Mouse (Mus musculus): ENCODE results near the gene Setd3.
A peak's percentile ranks its signal among the peaks of the same experiment; 100 is the strongest.

The Setd3 gene

DNA sequence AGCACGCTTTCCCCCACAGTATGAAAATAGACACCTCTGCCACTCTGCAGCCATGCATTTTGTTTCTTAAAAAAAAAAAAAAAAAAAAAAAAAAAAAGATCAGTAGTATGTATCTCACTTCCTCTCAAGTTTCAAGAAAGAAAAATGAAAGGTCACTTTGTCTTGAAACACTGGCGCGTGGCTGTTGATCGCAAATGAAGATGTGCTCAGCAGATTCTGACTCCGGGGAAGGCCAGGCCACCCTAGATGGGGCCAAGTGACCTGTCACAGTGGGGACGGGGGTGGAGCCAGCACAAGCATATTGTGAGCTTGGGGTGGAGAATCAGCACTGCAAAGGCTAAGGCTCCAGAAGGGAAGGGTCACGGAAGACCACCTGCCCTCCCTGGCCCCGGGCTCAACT lies 24.8 kb upstream of the Setd3 start:
- no peak for DNase-seq (ENCODE audit: low spot score in 2 of 2)

DNA sequence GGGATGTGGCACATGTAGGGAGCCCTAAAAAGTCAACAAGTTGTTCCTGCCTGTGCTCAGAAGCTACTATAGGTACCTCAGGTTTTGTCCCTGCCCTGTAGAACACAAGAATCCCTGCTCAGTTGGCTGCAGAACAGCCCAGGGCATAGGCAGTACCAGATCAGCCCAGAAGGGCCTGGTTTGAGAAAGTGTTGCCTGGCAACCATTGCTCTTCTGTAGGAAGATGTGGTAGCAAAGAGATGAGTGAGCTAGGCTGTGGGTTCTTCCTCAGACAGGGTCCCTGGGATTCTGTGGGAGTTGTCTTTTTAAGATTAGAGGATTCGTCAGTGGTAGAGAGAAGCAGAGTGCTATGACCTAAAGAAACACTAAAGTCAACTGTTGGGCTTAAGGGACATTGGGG lies 21.0 kb upstream of the Setd3 start:
- DNase-seq (ENCODE audit: low spot score in 2 of 2), result no peak

DNA sequence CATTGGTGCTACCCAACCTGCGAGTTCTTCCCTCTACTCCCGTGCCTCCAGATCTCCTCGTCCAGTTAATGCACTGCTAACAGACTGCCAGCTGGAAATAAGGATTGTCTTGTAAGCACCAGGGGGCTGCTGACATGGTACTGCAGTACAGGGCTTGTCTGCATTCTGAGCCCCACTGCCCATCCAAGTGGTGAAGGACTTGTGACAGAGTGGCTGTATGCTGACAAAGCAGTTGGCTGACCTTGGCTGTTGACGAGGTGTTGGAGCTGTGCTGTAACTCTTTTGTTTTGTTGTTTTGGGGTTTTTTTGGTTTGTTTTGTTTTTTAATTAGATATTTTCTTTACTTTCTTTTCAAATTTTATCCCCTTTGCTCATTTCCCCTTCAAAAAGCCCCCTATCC lies 19.3 kb upstream of the Setd3 start:
- no peak for DNase-seq (ENCODE audit: low spot score in 2 of 2)

DNA sequence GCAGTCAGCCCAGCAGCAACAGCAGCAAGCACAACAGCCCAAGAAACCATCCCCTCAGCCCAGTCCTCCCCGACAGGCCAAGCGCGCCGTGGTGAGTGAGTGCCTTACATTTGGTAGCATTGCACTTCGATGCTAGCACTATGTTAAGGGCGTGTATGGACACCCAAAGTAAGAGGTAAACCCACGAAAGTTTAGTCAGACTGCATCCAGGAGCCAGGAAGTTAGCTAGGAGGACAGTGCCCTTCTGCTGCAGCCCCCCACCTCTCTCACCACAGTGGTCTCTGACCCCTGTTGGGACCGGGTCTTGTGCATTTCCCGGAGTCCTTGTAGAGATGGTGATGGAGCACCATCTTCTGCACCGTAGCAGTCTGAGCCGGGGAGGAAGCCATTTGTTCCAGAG lies 16.6 kb upstream of the Setd3 start:
- no peak for DNase-seq (ENCODE audit: low spot score in 2 of 2)

DNA sequence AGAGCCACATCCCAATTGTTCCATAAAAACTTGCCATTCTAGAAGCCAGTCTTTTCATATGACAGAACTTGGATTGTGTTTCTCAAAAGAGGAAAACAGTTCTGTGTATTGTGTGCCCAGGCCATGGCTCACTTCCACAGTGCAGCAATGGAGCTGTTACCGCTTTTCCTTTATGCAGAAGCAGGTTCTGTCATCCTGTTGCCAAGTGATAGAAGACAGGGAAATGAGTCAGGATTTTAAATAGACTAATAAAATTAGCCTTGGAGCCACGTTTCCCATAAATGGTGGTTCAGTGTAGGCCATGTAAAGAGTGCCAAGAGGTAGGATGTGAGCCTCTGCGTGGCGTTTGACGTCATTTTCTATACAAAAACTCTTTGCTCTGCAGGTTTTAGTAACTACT lies 14.8 kb upstream of the Setd3 start:
- no peak for DNase-seq (ENCODE audit: low spot score in 2 of 2)

DNA sequence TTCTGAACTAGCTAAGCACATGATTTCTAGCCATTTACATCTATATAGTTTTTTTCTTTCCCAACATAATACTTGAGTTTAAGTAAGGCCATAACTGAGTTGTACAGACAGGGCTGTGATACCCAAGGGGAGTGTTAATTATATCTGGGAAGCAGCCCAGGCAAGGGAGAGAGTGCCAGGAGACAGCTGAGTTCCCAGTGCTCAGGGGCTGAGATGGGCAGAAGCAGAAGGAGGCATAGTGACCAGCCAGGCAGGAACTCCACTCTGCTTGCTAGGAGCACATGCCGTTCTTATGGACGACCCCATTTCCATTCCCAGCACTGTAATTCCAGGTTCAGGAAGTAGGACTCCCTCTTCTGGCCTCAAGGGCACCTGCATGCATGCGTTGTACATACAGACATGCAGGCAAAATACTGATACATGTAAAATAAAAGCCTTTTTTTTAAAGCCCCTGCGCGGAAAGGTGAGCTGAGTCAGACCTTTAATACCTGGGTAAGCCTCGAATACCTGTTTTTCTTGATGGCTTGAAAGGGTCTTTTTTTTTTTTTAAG lies 8.5 kb upstream of the Setd3 start:
- no peak for DNase-seq (ENCODE audit: low spot score in 2 of 2)

DNA sequence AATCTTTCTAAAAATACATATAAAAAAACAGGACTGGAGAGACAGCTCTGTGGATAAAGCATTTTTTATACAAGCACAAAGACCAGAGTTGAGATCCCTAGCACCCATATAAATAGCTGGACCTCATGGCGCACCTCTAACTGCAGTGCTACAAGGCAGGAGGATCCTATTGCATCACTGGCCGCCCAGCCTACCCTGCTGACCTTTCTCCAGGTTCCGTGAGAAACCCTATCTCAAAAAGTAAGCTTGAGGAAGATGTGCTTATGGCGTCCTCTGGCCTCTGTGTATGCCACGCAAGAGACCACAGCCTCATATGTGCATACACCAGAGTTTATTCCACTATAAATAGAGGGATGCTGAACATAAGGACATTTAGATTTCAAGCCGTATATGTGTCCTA lies 2.6 kb upstream of the Setd3 start:
- DNase-seq (ENCODE audit: low spot score in 2 of 2), result no peak

DNA sequence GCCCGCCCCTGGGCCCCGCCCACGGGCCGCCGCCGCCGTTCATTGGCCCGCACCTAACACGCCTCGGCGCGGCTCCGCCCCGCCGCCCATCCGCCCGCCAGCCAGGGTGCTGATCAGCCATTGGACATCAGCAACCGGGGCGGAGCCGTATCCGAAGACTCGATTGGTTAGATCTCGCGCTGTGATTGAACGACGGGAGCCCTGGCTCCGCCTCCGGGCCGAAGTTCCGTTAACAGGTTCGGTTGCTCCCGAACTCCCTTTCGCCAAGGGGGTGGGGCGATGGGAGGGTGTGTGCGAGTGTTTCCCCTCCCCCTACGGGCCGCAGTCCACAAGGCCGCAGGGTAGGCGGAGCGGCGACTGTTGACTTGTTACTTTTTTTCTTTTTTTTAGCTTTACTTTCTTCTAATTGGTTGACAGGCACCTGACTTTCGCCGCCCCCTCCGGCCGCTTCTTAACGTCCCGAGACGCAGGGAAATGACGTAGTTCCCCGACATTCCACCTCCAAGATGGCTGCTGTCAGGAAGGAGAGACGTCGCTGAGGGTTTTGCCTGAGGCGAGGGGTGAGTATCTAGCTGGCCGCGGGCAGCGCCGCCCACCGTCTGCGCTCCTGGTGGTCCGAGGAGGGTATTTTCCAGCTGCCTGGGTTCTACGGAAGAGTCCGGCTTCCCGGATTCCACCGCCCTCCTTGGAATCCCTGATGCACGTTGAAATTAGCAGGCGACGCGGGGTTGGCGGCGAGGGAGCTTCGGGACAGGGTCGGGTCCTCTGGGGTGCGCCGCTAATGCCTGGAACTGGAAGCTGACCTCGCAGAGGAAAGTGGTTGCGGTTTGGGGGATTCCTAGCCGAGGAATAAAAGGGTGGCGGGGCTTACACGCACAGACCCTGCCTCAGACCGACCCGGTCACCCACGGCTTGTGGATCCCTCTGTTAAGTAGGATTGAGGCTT lies 480 bp upstream of the Setd3 start, which contains the start of gene Ccnk:
Ccnk (plus strand) TSS at position 259 of the 946 bp plus-strand sequence.
- peak; percentile 99 for DNase-seq (ENCODE audit: low spot score in 2 of 2)

DNA sequence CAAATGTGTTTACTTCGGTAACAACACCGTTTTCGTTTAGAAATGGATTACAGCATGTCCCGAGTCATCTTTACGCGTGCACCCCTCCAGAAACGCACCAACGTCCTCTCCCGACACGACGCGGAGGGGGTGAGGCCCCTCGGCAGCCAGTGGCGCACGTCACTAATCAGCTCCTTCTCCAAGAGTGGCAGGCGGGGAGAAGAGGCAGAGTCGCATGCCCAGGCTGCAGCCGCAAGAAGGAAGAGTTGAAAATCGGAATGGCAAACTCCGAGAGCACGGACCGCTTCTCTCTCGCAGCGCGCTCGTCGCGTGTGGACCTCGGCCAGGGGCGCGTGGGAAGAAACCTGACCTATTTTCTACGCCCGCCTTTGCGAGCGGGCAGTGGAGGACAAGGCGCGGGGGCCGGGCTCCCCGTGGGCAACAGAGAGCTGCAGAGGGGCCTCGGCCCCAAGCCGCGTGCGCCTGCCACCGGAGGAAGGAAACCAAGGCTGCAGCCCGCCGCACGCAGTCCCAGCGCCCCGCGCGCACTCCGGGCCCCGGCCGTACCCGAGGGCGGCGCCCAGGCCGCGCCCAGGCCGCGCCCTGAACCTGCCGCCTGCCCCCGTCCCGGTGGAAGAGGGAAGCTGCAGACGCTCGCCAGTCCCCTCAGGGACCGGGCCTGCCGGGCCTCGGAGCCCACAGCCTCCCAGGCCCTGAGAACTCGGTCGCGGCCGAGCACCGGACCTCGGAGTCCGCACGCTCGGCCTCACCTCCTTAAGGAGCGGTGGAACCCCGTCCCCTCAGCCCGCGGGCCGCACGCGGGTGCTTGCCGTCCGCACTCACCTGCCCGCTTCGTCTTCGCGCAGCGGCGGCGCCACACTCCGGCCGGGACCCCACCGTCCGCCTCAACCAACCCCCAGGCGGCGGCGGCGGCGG lies 526 bp downstream of the Setd3 start:
- DNase-seq (ENCODE audit: low spot score in 2 of 2), result peak; percentile 33 to 35

DNA sequence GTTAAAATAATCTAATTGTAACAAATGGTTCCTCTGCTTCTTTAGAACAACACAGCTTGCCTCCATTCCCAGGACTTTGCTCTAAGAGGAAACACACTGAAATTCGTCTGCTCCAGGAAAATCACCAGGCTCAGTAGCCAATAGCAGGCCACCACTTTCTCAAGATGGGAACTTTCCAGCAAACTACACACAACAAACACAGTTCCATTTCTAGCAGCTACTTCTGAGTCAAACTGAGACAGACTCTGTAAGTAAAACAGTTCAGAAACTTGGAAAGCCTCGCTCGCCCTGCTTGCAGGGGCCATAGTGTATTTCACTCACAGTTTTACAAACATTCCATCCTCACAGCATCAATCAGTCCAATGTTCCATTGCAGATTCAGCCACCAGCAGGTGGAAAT lies 2.7 kb downstream of the Setd3 start:
- no peak for DNase-seq (ENCODE audit: low spot score in 2 of 2)

DNA sequence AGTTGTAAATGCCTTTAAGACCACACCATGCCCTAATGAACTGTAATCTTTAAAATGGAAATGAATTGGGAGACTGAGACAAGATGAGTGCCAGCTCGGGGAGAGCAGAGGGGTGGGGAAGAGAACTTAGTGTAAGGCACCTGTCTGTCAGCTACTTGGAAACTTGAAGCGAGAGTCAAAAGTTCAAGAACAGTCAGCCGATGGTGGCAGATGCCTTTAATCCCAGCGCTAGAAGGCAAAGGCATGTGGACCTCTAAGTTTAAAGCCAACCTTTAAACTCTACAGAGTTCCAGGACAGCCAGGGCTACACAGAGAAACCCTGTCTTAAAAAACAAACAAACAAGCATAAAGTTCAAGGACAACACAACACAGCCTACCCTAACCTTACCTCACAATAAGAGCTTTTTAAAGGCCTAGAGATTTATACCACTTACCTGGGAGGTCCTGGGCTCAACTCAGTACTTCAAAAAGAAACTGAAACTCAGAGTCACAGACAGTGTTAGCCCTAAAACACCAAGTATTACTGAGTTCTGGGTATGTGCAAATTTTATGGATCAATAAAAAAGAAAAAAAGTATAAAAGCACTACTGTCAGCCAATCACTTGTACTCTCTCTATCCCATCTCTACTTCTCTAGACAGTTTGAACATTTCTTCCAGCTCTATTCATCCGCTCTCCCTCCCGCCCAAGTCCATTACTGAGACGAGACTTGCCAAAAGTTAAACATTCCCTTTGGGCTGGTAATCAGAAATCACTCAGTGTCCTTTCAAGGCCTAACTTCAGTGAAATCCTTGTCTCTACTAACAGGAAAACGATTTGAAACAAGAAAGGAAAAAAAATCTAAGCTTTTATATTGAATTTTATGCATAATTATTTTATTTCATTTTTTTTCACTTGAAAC lies 4.3 kb downstream of the Setd3 start:
- no peak for DNase-seq (ENCODE audit: low spot score in 2 of 2)

DNA sequence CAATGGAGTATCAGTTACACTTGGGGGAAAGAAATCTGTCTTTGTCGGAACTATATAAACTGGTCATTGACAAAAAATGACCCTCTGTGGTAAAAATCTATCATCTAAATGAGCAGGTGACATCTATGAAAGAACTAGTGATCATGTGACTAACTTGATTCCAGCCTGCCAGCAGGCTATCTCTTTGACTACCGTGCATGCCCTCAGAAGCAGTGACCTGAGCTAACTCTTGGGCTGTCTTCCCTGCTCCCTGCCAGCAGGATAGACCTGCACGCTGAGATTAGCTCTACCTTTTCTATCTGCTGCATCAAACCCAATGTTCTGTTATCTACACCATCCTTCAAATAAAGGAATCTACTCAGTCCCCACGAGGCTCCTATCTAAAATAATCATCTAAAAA lies 6.5 kb downstream of the Setd3 start:
- no peak for DNase-seq (ENCODE audit: low spot score in 2 of 2)

DNA sequence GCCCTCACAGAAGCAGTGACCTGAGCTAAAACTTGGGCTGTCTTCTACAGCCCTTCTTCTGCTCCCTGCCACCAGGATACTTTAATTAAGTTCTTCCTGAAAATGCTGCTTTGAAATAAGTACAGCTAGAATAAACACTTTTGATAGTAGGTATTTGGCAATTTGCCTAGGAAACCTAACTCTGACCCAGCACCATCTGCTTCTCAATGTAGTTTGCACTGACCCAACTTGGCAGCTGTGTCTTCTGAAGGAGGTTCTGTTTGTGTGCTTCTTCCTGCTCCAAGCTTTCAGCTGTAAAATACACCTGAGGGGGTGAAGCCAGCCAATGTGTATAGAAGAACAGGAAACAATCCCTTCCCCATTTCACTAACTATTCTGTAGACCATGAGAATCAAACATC lies 7.8 kb downstream of the Setd3 start:
- DNase-seq (ENCODE audit: low spot score in 2 of 2), result no peak

DNA sequence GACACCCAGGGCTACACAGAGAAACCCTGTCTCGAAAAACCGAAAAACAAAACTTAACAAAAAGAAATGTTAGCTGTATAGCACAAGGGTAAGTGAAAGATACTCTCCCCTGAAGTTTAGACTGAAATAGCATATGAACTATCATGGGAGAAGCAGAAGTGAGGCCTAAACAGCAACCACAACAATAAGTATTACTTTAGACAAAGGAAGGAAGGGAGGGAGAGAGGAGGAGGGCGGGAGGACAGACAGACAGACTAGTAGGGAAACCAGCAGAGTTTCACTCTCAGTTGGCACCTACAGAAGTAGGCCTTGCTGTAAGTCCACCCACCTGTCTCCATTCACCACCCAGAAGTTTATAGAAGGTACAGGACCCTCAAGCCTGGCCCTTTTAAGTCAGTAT lies 8.6 kb downstream of the Setd3 start:
- DNase-seq (ENCODE audit: low spot score in 2 of 2), result no peak

DNA sequence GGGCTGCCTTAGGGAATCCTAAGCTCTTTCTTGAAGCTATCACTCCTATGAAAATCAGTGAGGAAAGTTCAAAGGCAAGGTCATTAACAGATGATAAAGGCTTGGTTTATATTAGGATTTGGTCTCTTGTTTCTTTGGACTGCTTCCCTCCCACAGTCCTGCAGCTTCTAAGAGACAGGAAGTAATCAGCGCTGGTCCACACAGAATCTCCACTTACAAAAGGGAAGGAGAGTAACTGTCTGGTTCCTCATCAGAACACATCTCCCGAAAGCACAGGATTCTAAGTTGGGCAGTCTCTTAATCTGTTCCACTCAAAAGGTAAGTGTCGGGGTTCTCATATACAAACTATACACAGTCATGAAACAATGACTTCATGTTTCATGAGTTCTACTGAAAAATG lies 10.2 kb downstream of the Setd3 start:
- no peak for DNase-seq (ENCODE audit: low spot score in 2 of 2)

DNA sequence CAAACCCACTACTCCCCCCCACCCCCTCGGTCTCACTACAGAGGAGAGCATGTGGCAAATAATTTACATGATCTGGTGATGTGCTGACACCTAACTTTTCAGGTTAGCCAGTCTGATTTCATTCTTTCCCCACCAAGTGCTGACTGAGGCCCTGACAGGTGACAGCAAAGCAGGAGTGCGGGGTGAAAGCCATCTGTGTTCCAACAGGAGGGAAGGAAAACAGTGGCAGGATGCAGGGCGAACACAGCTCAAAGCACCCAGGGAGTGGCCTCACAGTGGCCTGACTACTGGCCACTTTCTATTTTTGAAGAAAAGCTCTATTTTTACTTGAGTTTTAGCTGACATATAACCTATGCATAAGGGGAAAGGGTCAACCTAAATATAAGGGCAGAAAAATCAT lies 15.4 kb downstream of the Setd3 start:
- DNase-seq (ENCODE audit: low spot score in 2 of 2), result no peak

DNA sequence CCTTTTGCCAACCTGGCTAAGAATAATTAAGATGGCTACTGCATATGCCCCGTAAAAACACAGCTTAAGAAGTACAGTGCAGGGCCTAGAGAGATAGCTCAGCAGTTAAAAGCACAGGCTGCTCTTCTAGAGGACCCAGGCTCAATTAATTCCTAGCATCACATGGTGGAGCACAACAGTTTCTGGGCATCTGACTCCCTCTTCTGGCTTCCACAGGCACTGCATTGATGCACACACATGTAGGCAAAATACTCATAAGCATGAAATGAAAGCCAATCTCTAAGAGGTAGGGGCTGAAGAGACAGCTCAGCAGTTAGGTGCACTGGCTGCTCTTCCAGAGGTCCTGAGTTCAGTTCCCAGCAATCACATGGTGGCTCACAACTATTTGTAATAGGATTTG lies 17.1 kb downstream of the Setd3 start:
- no peak for DNase-seq (ENCODE audit: low spot score in 2 of 2)

DNA sequence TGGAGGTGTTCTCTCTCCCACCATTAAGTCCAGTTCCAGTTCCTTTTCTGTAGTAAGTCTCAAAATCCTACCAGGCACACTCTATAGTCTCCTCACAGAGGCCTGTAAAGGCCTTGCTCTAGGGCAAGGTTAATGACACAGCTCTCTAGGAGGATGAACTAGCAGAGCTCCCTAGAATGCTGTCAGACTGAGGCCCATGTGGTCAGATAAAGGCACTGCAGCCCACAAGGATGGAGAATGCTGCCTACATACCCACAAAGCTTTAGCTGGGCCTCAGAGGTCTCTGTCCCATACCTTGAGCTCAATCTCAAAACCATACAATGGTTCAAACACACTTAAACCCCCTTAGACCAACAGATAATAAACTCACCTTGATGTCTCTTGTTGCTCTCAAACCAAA lies 19.3 kb downstream of the Setd3 start:
- no peak for DNase-seq (ENCODE audit: low spot score in 2 of 2)

DNA sequence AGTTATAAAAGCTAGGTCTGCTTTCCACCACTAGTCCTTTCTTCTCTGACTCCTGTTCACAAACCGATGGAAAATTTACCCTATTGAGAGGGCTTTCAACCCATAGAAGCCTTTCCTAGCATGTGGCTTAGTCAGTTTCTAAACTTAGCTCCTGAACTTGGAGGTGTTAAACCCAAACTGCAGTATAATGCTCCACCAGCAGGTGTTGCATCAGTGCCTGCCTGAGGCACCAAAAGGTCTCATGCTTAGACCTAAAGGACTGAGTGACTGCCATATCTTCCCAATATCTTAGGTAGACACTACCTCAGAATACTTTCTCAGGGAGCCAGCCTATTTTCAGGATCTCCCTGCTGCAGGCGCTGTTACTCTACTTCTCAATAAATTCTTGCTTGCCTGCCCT lies 26.4 kb downstream of the Setd3 start:
- DNase-seq (ENCODE audit: low spot score in 2 of 2), result no peak

DNA sequence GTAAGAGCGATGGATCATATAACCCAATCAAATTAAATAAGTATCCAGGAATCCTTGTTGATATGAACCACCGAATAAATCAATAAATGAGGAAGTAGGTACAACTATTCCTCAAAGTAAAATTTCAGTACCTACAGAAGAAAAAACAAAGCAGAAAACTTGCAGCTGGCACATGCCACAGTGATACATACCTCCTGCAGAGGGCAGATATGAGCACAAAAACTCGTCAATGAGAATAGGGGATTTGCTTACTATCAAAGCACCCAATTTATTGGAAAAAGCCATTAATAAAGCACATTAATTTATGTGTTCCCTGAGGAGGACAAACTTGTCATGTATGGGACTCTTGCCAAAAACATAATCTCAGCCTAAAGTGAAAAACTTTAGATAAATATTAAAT lies 29.4 kb downstream of the Setd3 start:
- DNase-seq (ENCODE audit: low spot score in 2 of 2), result no peak

DNA sequence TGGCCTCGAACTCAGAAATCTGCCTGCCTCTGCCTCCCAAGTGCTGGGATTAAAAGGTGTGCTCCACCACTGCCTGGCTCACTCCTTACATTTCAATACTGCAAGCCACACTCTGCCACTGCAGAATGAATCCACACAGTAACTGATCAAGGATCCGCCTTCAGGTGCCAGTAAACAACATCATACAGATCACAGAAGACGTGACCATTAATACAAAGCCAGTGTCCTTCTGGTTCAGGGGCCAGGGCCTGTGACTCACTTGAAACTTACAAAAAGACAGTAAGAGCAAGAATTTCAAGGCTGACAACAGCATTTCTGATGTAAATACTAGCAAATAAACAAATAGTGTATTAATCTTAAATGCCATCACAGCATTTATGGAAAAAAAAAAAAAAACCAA lies 33.9 kb downstream of the Setd3 start:
- no peak for DNase-seq (ENCODE audit: low spot score in 2 of 2)
